Mouse (Mus musculus) adrenal gland (tissue): Measurements from ENCODE around the gene Nop53.
"Not testable (repeated sequence)": the region's sequence is repeated elsewhere in the genome, so short reads cannot be mapped to it uniquely, and the experiment has no call there.

Experiments
- intact Hi-C: fragments of 180-260 bp; cut with DNase I; formaldehyde crosslinking; loops from one replicate; pipeline ENCODE4 v1.15.1; 2025

Nop53 gene

GRCm38 (mm10) chr7:15922220-15922773 is 23.6 kb downstream of the Nop53 start, which contains the start of gene Selenow:
Gene Selenow, minus strand, starts transcription at chr7:15922402.
- intact Hi-C loops = no loop called here

DNA sequence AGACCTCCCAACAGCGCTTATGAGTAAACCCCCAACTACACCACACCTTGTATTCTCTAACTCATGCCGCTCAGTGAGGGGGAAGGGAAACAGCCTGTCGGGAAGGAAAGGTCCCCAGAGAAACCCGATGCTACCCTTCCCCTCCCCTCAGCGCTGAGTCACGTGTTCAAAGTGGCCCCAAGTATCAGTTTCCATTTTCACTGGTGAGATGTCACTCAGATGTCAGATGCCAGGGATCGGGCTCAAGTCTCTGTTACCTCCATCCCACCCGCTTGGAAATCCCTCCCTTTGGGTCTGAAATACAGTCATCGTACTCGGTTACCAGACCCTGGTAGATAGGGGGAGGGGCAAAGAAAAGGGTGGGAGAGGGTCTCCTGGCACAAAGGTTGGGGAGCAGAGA is 24.1 kb downstream of the Nop53 start:
- intact Hi-C loops = no loop called here

DNA sequence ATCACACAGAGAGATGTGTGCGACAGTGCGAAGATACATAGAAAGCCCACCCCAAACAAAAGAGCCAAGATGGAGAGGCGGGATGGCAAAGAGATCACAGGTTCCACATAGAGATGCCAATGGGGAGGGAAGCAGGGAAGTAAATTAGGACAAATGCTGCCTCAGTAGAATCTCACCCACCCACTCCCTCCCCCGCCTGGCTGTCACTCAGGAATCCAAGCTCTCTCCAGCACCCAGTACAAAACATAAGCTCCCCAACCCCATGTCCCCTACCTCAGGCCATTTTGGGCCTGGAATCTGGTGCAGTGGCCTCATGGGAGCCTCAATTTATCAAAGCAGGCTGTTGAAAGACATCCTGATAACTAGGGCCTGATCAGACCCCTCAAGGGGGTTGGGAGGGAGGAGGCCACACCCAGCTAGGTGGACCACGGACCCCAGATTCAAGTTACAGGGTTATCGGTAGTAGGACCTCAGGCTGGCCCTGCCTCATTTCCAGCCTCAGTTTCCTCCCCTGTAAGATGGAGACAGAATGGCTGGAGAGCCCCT is 25.2 kb downstream of the Nop53 start:
- intact Hi-C loops = no loop called here

- intact Hi-C loops = no loop called here
These were observed 25.9 kb downstream of the Nop53 start for GRCm38 (mm10) chr7:15919947-15920346.

DNA sequence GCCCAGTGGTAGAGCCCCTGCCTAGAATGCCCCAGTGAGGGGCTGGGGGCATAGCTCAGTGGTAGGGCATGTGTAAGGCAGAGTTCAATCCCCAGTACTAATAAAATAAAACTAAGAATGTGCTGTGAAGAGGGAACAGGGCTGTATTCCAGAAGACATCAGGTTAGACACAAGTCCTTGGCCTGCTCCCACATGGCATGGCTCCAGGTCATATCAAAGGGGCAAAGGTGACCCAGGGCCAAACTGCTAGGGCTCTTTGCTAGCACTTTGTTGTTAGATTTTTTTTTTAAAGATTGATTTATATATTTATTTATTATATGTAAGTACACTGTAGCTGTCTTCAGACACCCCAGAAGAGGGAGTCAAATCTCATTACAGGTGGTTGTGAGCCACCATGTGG is 27.5 kb downstream of the Nop53 start:
- intact Hi-C loops = no loop called here

DNA sequence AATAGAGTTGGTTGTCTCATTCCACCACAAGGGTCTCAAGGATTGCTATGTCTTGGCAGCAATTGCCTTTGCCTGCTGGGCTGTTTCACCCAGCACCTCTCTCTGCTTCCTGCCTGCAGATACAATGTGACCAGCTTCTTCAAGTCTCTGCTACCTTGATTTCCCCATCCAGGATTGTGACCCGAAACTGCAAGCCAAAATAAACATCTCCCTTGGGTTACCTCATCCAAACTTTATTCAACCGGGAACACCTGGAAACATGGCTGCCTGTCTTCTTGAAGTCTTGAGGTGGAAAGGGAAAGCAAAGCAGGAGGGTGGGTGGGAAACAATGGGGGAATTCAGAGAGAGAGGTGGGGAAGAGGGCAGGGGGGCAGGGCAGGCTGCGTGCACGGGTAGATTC is 28.9 kb downstream of the Nop53 start:
- intact Hi-C loops = no loop called here

- intact Hi-C loops = no loop called here
These were observed 29.6 kb downstream of the Nop53 start for GRCm38 (mm10) chr7:15916134-15916723.

DNA sequence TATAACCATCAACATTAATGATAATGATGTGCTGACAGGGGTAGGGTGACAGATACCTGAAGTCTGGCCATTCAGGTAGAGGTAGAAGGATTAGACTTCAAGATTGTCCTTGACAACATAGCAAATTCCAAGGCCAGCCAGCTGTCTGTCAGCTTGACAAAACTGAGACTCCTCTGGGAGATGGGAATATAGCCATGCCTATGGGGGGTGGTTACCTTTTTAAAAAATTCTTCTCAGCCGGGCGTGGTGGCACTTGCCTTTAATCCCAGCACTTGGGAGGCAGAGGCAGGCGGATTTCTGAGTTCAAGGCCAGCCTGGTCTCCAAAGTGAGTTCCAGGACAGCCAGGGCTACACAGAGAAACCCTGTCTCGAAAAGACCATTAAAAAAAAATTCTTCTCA is 30.2 kb downstream of the Nop53 start:
- intact Hi-C loops = not testable (repeated sequence)

- intact Hi-C loops = loop anchor here (5.0 kb wide), 1 partner anchor 57 kb away; no protein-coding TSS in a partner anchor
These were observed 31.1 kb downstream of the Nop53 start for GRCm38 (mm10) chr7:15914751-15915150.

DNA sequence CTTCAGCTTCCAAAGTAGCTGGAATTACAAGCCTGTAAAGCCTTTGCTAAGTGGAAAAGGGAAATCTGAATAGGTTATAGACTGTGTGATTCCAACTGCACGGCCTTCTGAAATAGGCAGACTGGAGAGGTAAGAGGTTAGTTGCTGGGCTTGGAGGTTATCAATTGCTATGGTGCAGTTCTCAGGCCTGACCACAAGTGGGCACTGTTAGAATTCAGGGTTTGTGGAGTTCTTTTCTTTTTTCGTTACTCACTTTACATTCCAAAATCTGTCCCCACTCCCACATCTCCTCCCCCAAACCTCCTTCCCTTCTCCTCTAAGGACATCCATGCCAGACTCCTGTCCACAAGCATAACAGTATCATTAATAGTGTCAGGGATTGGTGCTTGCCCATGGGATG is 31.6 kb downstream of the Nop53 start:
- intact Hi-C loops = loop anchor here (5.0 kb wide), 1 partner anchor 57 kb away; no protein-coding TSS in a partner anchor

DNA sequence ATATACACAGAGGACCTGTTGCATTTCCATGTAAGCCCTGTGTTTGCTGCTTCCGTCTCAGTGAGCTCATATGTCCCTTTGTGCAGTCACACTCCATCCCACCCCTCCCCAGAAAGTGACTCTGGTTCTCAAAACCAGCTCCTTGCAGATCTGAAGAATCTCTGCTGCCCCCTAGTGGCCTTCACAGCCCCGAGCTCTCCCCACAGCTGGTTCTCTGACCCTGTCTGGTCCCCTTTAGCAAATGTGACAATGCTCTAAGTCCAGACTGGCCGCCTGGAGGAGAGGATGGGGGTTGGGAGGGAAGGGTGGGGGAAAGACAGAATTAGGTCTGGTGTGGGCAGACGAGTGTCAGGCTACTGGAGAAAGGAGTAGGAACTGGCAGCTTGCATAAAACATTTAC is 33.7 kb downstream of the Nop53 start:
- intact Hi-C loops = loop anchor here (5.0 kb wide), 1 partner anchor 55 kb away; no protein-coding TSS in a partner anchor

DNA sequence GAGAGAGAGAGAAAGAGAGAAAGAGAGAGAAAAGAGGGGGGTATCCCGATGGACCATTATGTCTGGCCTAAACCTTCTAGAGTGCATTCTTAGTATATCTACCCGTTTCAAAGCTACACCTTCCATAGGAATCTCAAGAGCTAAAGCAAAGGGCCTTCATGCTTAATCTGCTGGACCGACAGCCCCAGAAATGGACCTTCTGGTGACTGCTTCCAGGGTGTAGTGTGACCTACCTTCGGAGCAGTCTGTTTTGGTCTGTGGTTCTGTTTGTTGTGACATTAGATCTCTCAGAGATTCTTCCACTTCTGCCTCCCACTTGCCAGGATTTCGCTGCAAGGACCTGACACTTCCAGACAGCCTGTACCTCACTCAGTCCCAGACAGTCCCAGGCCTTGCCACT is 35.4 kb downstream of the Nop53 start:
- intact Hi-C loops = loop anchor here (5.0 kb wide), 1 partner anchor 53 kb away; no protein-coding TSS in a partner anchor

GRCm38 (mm10) chr7:15907971-15908590 is 37.8 kb downstream of the Nop53 start:
- intact Hi-C loops = no loop called here

DNA sequence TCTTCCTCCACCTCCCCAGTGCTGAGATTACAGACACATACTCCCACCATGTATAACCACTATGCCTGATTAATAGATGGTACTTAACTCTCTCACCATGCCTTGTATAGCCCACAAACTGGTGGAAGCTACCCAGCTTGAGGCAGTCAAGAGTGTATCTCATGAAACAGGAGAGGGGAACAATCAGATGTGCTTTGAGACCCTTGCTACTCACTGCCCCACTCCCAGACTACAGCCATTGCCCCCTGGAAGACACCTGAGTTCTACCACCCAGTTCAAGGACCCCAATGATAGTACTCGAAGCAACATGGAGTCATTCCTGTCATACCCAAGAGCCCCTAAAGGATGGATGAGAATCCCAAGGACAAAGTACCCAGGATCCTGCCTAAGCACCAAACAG is 39.3 kb downstream of the Nop53 start:
- intact Hi-C loops = no loop called here

DNA sequence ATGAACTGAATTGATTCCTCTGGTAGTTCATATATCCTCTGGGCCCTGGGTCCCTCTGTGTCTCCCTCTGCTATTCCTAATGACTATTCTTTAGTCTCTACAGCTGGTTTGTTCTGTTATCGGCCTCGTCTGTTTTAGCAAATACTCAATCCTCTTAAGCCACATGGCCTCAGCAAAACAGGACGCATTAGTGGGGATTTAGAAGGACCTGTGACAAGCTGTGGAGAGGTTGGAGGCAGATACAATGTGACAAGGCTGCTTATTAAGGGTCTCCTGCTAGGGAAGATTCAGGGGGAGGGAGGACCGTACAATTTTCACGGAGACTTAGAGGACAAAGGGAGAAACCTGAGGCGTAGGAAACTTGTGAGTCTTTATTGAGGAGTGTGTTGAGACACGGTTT is 40.0 kb downstream of the Nop53 start:
- intact Hi-C loops = loop anchor here (1.0 kb wide), 1 partner anchor 12 kb away; no protein-coding TSS in a partner anchor

DNA sequence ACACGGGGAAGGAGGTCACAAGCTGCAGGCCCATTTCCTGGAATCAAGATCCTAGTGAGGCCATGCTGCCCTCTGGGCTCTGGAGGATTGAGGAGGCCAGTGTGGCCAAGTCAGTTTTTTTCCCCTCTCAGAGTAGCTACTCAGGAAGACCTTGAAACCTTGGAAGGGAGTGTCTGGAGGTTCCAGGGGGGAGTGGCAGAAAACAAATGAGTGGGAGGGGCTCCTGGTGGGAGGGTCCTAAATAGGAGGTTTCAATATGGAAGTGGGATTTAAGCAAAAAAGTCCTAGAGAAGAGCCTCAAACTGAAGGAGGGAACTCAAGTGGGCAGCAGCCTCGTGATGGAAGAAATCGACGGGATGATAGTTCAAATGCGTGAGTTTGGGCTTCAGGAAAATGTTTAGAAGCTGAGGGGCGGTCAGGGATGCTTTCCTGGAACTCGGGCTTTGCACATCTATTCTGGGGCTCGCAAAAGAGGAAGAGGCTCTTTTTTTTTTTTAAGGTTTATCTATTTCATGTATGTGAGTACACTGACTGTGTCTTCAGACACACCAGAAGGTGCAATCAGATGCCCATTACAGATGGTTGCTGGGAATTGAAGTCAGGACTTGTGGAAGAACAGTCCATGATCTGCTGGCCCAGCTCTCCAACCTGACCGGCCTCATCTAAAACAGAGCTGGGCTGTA is 44.4 kb downstream of the Nop53 start:
- intact Hi-C loops = no loop called here

DNA sequence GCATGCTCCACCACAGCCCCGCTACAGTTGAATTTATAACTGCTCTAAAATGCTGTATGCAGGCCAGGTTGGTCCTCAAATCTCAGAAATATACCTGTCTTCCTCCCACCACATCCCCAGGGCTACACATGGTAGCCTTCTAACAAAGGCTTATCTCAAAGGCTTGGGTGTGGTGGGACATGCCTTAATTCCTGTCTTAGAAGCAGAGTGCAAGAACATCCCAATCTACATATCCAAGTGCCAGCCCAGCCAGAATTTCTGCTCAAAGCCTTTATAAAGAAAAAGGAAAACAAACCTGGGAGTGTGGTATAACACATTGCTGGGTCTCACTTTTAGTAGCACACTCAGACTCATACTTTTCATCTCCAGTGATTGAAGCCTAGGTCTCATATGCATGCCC is 51.6 kb downstream of the Nop53 start:
- intact Hi-C loops = loop anchor here (1.0 kb wide), 1 partner anchor 11 kb away; no protein-coding TSS in a partner anchor
